Mouse (Mus musculus) gastrocnemius, adult 2 months (tissue): ENCODE measurements at regions not wholly inside any gene's neighbourhood (a gene's known extent, or its start where the extent isn't known, plus 50 kb on each side); places are given as distances from the start of the nearest gene placed in this dataset.
A peak's percentile ranks its signal among the peaks of the same experiment; 100 is the strongest.

ENCODE experiments used
- DNase-seq: peaks from one replicate; pipeline ENCODE4 v3.0.0; 2022
- H3K27ac ChIP-seq: fragments of 200-600 bp; 2 replicates; pipeline ENCODE4 v1.8.1; 2022; ENCODE audit warnings: mild to moderate bottlenecking
- H3K4me3 ChIP-seq: fragments of 200-600 bp; 2 replicates; pipeline ENCODE4 v1.8.1; 2022; ENCODE audit warnings: mild to moderate bottlenecking, moderate library complexity
- CTCF ChIP-seq: fragments of 200-600 bp; IDR thresholded peaks from 2 replicates; pipeline ENCODE4 v1.8.1; 2022; ENCODE audit warnings: antibody characterized with exemption, mild to moderate bottlenecking, moderate library complexity
- intact Hi-C: fragments of 180-260 bp; cut with DNase I; formaldehyde crosslinking; loops from one replicate; pipeline ENCODE4 v1.15.1; 2025

DNA sequence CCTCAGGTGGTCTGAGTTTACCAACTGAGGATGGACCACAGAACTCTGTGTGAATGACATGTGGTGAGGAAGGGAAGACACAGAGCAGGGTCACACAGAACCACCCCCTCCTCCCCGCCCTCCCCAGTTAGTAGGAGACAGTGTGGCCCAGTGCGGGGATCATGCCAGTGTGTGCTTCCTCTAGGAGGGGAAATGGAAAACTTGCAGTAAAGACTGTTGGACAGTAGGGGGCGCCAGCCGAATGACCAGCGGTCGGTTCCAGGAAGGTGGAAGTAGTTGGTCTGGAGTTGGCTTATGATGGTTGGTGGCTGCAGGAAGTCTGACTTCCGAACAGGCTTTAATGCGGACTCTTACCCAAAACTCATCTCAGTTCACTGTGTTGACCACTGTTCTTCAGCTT lies 87.3 kb downstream of the Syf2 start:
- intact Hi-C loops: loop anchor here (10.0 kb wide), 1 partner anchor 187 kb away; no protein-coding TSS in a partner anchor
- H3K27ac ChIP-seq: no peak overlapping the region
- peak; percentile 76 for TF ChIP-seq CTCF
- peak; percentile 68 for DNase-seq
- no peak overlapping the region for H3K4me3 ChIP-seq

DNA sequence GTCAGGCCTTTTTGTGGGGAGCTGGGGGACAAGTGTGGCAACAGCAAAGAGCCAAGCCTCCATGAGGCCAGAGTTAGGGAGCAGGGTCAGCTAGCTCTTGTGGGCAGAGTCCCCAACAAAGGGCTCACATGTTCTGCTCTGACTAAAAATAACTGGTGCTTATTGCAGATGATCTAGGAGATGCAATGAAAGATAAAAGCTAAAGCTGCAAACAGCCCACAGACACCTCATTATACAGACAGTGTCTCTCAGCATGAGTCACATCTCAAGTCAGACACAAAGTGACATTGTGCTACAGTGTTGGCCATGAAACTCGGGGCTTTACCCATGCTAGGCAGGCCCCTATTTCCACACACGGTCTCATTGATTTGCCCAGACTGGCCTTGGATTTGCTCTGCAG lies 88.4 kb downstream of the Syf2 start:
- intact Hi-C loops: loop anchor here (10.0 kb wide), 1 partner anchor 186 kb away; no protein-coding TSS in a partner anchor
- H3K4me3 ChIP-seq: no peak overlapping the region

DNA sequence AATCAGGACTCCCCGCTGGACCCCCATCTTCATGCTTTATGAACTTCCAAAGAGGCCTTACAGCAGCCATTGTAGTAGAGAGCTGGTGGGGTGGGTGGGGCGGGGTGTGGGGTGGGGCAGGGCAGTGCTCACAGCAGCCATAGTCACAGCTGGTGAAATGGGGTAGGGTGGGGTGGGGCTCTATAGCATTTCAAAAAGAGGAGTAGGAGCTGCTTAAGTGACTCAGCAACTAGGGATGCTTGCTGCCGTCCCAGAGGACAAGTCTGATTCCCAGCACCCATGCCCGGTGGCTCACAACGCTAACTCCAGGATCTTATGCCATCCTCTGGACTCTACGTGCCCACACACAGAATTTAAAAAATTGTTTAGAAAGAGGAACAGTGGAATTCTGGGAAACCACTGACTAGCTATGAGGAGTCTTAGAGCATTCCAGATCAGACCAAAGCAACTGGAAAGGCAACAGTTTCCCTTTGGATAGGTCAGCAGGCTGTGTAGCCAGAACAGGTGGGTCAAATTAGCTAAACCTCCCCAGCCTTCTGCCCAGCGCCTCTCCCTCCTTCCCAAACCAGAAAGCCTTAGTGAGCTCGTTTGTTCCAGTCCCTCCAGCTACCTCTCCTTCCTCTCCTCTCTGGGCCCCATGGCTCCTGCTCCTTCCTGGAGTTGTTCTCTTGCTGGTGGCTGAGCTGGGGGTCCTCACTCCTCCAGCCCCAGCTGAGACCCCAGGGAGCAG lies 89.7 kb downstream of the Syf2 start:
- TF ChIP-seq CTCF: no peak
- Histone ChIP-seq H3K27ac (no peak overlapping the region), H3K4me3 (no peak overlapping the region)
- intact Hi-C loops: no loop called here
- no peak for DNase-seq

More for the DNA sequence above, 88.4 kb downstream of the Syf2 start:
- no peak overlapping the region for H3K27ac ChIP-seq
- no peak for TF ChIP-seq CTCF
- no peak for DNase-seq

DNA sequence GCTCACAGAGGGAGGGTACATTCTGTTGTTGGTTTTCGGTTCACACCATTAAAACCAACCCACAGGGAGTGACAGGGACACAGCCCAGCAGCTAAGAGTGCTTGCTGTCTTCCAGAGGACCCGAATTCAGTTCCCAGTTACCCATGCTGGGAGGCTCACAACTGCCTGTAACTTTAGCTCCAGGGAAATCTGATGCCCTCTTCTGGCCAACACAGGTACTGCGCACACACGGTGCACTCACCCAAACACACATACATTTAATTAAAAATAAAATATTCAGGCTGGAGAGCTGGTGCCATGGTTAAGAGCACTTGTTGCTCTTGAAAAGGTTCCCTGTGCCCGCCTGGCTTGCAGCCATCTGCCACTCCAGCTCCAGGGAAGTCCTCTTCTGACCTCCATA lies 92.5 kb downstream of the Syf2 start:
- intact Hi-C loops: no loop called here
- Histone ChIP-seq H3K4me3 (no peak overlapping the region), H3K27ac (no peak overlapping the region)
- peak; percentile 35 for TF ChIP-seq CTCF
- no peak for DNase-seq

DNA sequence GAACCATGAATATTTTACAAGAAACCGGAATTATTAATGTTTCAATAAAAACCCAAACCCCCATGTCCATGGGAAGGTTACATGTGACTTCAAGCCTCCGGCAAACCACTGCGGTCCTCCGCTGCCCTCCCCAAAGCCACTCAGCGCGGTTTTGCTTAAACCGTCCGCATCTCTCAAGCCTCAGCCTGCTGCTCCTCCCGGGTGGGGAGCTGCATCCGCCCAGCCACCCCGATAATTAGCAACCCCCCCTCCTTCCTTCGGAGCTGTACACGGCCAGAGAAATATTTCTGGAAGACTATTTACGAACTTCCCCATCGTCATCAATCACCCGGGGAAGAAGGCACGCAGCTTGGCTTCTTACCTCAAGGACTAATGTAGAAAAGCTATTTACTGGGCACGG lies 94.7 kb upstream of the Runx3 start:
- Histone ChIP-seq H3K27ac (no peak overlapping the region), H3K4me3 (no peak overlapping the region)
- TF ChIP-seq CTCF: no peak
- intact Hi-C loops: no loop called here
- DNase-seq: no peak

DNA sequence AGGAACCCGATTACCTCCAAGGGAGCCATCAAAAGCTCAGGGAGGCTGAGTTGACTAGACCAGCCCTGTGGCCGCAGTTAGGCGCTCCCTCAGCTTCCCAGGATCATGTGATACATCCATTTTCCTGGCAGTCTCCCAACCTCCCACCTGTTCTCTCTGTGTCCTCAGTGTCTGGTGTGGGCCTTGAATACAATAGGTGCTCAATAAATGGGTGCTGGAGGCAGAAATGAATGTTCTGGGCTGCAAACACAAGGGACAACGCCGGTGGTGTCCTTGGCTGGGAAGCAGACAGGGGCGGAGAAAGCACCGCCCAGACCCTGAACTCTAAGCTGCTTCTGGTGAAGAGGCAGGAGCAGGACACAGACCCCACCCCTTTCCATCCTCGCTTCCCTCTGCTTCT lies 93.3 kb upstream of the Runx3 start:
- Histone ChIP-seq H3K27ac (no peak overlapping the region), H3K4me3 (no peak overlapping the region)
- intact Hi-C loops: no loop called here
- no peak for TF ChIP-seq CTCF
- no peak for DNase-seq

DNA sequence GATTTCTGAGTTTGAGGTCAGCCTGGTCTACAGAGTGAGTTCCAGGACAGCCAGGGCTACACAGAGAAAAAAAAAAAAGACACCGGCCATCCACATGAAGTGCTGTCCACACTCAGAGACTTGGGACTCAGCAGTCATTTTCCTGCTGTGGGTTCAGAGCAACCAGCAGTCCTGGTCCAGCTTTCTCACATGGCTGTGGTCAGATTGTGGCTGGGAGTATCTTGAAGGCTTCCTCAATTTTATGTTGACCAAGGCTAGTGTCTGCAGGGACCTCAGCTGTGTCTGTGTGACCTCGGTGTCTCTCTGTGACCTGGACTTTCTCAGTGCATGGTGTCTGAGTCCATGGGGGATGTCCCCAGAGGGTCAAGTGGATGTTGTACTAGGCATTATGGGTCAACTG lies 90.7 kb upstream of the Runx3 start:
- intact Hi-C loops: no loop called here
- no peak for DNase-seq
- no peak for TF ChIP-seq CTCF
- Histone ChIP-seq H3K4me3 (no peak overlapping the region), H3K27ac (no peak overlapping the region)

DNA sequence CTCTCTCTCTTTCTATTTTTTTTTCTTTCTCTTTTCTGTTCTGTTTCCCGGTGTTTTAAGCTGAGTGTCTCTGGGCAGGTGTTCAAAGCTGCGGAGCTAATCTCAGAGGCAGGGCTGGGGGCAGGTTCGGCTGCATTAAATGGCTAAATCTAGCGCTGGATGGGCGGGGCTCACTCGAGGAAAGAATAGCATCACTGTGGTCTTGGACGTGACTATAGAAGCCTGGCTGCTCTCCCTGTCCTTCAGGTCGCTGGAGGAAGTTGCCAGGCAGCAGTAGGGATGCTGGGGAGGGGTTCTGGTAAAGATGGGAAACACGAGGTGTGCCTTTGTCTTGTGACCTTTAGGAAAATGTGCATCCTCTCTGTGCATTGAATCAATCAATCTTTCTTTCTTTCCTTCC lies 88.0 kb upstream of the Runx3 start:
- intact Hi-C loops: no loop called here
- DNase-seq: no peak
- no peak for TF ChIP-seq CTCF
- H3K4me3 ChIP-seq: no peak overlapping the region
- no peak overlapping the region for H3K27ac ChIP-seq

DNA sequence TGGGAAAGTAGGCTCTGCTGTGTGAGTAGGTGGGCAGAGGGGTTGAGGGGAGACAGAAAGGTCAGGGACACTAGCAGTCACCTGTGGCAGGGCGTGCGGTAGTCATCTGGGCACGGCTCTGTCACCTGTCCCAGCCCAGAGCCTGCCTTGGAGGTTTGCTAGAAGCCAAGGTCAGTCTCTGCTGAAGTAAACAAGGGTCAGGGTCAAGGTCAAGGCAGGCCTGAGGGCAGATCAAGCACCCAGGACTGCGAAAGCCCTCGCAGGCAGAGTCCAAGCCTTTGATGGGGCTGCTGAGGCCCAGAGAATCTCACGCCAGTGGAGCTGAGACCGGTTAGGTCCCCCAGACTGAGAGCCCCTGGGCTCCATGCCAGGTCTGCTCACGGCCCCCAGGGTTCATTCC lies 87.2 kb upstream of the Runx3 start:
- DNase-seq: no peak
- no peak overlapping the region for H3K4me3 ChIP-seq
- TF ChIP-seq CTCF: no peak
- H3K27ac ChIP-seq: no peak overlapping the region
- intact Hi-C loops: no loop called here

DNA sequence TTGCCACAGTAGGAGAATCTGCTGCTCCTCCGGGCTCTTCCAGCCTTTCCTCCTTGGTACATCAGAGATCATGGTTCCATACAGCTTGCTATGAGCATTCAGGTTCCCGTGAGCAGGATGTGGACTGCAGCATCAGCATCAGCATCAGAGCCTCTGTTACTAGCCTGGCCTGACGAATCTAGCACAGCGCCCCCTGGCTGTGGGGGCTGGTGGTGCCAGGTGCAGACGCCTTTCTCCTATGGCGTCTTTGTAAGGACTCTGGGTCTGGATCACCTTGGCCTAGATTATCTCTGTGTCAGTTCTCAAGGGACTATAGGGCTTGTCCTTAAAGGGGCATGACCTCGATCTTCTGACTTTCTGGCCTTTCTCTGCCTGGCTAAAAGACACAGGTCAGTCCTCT lies 86.0 kb upstream of the Runx3 start:
- intact Hi-C loops: loop anchor here (1.0 kb wide), 1 partner anchor 88 kb away; no protein-coding TSS in a partner anchor
- peak; percentile 80 for TF ChIP-seq CTCF
- DNase-seq: peak; percentile 70
- no peak overlapping the region for H3K4me3 ChIP-seq
- H3K27ac ChIP-seq: no peak overlapping the region

DNA sequence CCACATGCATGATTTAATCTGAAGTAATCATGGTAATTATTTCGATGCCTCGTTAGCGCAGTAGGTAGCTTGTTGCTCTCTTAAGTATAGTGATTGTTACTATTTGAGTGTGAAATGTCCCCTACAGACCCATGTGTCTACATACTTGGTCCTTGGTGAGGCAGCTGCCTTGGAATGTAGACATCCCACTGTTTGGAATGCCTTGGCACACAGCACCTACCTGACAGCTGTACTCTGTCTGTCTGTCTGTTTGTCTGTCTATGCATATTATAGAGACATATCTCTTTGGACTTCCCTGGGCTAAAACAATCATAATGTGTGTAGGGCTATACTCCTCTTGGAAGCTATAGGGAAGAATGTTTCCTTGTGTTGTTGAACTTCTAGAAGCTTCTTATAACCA lies 83.7 kb upstream of the Runx3 start:
- Histone ChIP-seq H3K27ac (no peak overlapping the region), H3K4me3 (no peak overlapping the region)
- intact Hi-C loops: no loop called here
- no peak for DNase-seq
- TF ChIP-seq CTCF: no peak

DNA sequence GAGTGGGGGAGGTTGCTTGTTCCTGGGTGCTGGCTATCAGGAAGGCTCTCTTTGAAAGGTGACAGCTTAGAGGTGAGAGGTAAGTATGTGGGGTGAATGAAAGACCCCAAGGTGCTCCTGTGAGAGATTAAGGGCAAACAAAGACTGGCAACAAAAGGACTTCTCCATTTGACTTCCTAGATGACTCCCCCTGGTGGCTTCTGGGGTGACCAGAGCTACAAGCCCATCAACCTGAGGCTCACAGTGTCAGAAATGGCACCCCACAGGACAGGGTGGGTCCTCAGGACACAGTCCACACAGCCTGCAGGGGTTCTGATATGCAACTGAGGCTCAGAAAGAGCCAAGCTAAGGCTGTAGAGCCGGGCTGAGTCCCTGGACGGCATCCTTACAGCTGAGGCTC lies 81.2 kb upstream of the Runx3 start:
- Histone ChIP-seq H3K4me3 (no peak overlapping the region), H3K27ac (no peak overlapping the region)
- no peak for TF ChIP-seq CTCF
- intact Hi-C loops: no loop called here
- no peak for DNase-seq

DNA sequence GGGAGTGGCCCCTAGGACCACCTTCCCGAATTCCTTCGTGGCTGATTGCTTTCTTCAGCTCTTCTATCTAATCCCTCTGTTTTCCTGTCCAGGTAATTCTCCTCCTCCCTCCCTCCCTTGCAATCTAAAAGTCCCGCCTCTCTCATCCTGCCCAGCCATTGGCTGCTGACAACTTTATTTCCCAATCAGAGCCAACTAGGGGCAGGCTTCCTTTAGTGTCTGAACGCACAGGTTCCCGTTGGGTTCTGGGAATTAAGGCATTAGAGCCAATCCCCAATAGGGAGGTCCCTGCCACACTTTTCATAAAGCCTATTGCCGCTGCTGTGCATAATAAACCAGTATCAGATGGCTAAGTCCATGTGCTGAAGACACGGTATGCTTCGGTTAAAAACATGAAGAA lies 78.5 kb upstream of the Runx3 start:
- TF ChIP-seq CTCF: no peak
- intact Hi-C loops: no loop called here
- H3K4me3 ChIP-seq: no peak overlapping the region
- H3K27ac ChIP-seq: no peak overlapping the region
- no peak for DNase-seq

DNA sequence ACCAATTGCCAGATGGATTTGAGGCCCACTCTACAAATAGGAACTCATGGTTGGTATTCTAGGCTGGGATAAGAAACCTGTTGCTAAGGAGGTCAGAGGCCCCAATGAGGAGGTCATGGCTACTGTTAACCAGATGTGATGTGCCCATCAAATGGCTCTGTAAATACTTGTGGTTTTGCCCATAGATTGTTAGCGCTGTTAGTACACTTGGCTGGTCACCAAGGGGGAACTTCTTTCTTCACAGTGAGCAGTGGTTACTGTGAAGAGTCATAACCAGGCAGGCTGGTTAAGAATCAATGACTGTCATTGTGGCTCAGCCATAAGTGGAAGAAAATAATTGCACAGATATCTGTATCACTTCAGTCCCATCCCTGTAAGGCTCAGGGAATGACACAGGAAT lies 78.0 kb upstream of the Runx3 start:
- intact Hi-C loops: no loop called here
- no peak for TF ChIP-seq CTCF
- Histone ChIP-seq H3K27ac (no peak overlapping the region), H3K4me3 (no peak overlapping the region)
- DNase-seq: no peak
